Mouse (Mus musculus) stomach, embryonic 14.5 days (tissue): Measurements from ENCODE around the gene Pbx1. TPM values are rescaled to one million over a fixed set of nuclear protein-coding genes. Genes with fewer than 3 reads are reported as not detected.

Experiments used
- ATAC-seq: fragments of 200-750 bp; cut with Nextera tagmentation; 2 replicates; pipeline ENCODE4 v1.8.0; 2017; ENCODE audit warnings: low read depth, moderate TSS enrichment; ENCODE audit not compliant: insufficient number of reproducible peaks, insufficient read depth, low FRiP score
- H3K27ac ChIP-seq: fragments of 300-500 bp; sonication (generic); 2 replicates; pipeline ENCODE4 v1.5.1; 2014; ENCODE audit warnings: mild to moderate bottlenecking, low read length, moderate library complexity, mixed read lengths
- H3K27me3 ChIP-seq: fragments of 300-500 bp; sonication (generic); 2 replicates; pipeline ENCODE4 v1.6.1; 2014; ENCODE audit warnings: low read length, control low read depth, mixed read lengths; ENCODE audit not compliant: control insufficient read depth, insufficient read depth
- H3K36me3 ChIP-seq: fragments of 300-500 bp; sonication (generic); 2 replicates; pipeline ENCODE4 v1.6.1; 2014; ENCODE audit warnings: mild to moderate bottlenecking, control low read depth, low read length, moderate library complexity, mixed read lengths; ENCODE audit not compliant: control insufficient read depth, insufficient read depth
- H3K4me1 ChIP-seq: fragments of 300-500 bp; sonication (generic); 2 replicates; pipeline ENCODE4 v1.6.1; 2014; ENCODE audit warnings: low read length, control low read depth, mixed read lengths; ENCODE audit not compliant: control insufficient read depth, insufficient read depth
- H3K4me2 ChIP-seq: fragments of 300-500 bp; sonication (generic); replicated peaks from 2 replicates; pipeline ENCODE4 v1.6.1; 2014; ENCODE audit warnings: low read depth, low read length, control low read depth
- H3K4me3 ChIP-seq: fragments of 300-500 bp; sonication (generic); 2 replicates; pipeline ENCODE4 v1.5.1; 2014; ENCODE audit warnings: low read depth, low read length, control low read depth
- H3K9ac ChIP-seq: fragments of 300-500 bp; sonication (generic); replicated peaks from 2 replicates; pipeline ENCODE4 v1.6.1; 2014; ENCODE audit warnings: low read depth, mild to moderate bottlenecking, control low read depth, low read length, moderate library complexity, mixed read lengths
- H3K9me3 ChIP-seq: fragments of 300-500 bp; sonication (generic); 2 replicates; pipeline ENCODE4 v1.6.1; 2016; ENCODE audit warnings: low read depth, low read length, control low read depth; ENCODE audit not compliant: control insufficient read depth
- WGBS: fragments of 180-500 bp; shearing (Covaris S2); extraction: QIAGEN DNeasy Blood & Tissue Kit; methylation state at CpG from one replicate; pipeline ENCODE4 v1.1.7; 2014; 5-methylcytosine and 5-hydroxymethylcytosine counted together
- polyA plus RNA-seq: library from polyadenylated mRNA; unstranded; fragments of >200 nt; fragmentation: Nextera tagmentation; extraction: Ambion mirVana; gene quantifications from 2 replicates; pipeline ENCODE4 v1.2.1, GENCODE M21; 2014

Pbx1 gene
- polyA plus RNA-seq, 1 experiment from 2014 or later = 64.1 TPM

DNA sequence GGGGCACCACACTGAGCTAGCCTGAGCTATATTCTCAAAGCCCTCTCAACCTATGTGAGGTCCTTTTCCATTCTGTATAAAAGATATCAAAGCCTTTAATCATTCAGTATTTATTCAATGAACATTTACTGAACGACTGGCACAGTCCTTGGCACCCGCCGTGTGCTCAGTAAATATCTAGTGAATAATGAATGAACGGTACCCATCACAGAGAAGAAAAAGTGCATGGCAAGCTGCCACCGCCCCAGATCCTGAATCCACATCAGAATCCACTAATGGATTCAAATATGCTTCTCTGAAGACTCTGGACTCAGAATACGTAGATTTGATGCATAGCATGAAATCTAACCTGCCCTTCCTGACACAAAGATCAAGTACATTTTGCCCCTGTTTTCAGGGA is 45.9 kb downstream of the Pbx1 start:
- no peak overlapping the region for H3K4me3 ChIP-seq
- ATAC-seq = no peak
- H3K36me3 ChIP-seq = peaks cover 16% of the 10 kb centered on the region
- H3K4me1 ChIP-seq = peaks cover 60% of the 10 kb centered on the region
- H3K4me2 ChIP-seq = no peak overlapping the region
- H3K27ac ChIP-seq = peak overlapping the region; percentile 10; the same call in 1 of the 2 replicates
- 69% methylated on average over 6 of the region's 6 CpGs for WGBS
- H3K9ac ChIP-seq = no peak overlapping the region
- no peaks in the 10 kb centered on the region for H3K9me3 ChIP-seq
- H3K27me3 ChIP-seq = no peaks in the 10 kb centered on the region

DNA sequence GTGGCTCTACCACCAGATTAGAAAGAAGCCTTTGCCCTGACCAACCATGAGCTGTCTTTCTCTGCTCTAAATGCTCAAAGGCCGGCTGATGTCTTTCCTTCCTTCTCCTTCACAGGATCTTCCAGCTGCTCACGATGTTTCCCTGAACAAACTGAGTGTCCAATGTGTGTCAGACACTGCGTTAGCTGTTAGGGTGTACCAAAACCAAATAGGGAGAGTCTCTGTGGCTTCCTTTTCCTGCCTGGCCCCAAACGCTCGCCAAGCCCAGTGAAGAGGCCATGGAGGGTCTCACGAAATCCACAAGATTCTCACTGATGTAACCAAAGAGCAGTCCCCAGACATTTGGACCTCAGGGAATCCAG is 47.5 kb downstream of the Pbx1 start:
- peak overlapping the region; percentile 82 for H3K27ac ChIP-seq
- no peak overlapping the region for H3K4me3 ChIP-seq
- no peak for ATAC-seq
- peaks cover 70% of the 10 kb centered on the region for H3K4me1 ChIP-seq
- 22% methylated on average over 6 of the region's 6 CpGs for WGBS
- no peaks in the 10 kb centered on the region for H3K9me3 ChIP-seq
- no peaks in the 10 kb centered on the region for H3K27me3 ChIP-seq
- peaks cover 4% of the 10 kb centered on the region; the same call in 1 of the 2 replicates for H3K36me3 ChIP-seq
- no peak overlapping the region for H3K4me2 ChIP-seq
- no peak overlapping the region for H3K9ac ChIP-seq

DNA sequence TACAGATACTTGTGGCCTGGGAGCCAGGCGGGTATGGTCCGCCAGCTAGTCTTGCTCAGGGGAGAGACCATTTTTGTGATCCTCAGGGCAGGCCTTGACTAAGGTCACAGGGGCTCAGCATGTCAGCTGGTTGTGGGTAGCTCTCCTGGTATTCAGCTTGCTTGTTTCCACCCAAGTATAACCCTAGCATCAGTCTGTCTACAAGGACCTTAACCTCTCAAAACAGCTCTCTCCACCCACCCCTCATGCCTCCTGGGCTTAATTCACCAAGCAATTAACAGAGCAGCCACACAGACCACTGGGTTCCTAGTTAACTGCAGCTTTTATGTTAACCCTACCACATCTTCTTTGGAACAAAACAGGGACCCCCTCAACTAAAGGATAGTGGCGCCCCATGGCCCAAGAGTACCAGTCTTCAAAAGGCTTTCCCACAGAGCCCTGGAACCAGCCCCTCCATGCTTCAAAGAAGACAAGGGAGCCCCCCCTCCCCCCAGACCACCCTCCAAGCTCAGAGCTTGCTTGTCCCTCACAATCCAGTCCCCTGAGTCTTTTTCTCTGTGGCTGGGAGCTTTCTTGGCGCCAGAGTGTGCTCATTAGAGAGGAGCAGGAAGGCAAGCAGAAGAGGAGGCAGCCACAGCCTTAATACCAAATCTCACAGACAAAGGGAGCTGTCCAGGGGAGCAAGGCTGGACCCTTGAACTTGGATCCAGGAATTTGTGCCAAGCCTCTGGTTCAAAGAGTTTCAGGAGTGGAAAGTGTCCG is 48.1 kb downstream of the Pbx1 start:
- no peak for ATAC-seq
- H3K4me2 ChIP-seq = no peak overlapping the region
- WGBS = 53% methylated on average over 5 of the region's 5 CpGs

DNA sequence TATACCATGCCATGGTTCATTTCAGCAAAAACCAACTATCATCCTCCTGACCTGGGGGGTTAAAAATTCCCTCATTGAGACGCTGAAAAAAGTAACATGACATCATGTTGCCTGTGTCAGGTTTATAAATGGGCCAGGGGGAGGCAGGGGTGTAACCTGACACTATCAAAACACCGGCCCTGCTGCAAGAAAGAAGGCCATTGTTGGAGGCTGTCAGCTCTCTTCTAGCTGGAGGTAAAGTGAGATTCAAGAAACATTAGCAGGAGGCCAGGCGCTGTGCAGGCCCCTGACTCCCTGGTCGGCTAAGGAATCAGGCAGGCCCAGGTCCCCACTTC is 49.3 kb downstream of the Pbx1 start:
- Histone ChIP-seq H3K4me1 (peaks cover 70% of the 10 kb centered on the region), H3K27ac (peak overlapping the region; percentile 82), H3K9ac (no peak overlapping the region; the same call in 1 of the 2 replicates), H3K4me3 (no peak overlapping the region), H3K27me3 (no peaks in the 10 kb centered on the region), H3K36me3 (peaks cover 2% of the 10 kb centered on the region; the same call in 1 of the 2 replicates), H3K4me2 (no peak overlapping the region), H3K9me3 (no peaks in the 10 kb centered on the region)
- peak; percentile 88 for ATAC-seq
- WGBS = 4% methylated on average over 4 of the region's 4 CpGs

More for the DNA sequence above, 48.1 kb downstream of the Pbx1 start:
- no peaks in the 10 kb centered on the region for H3K9me3 ChIP-seq
- H3K4me3 ChIP-seq = no peak overlapping the region
- H3K27ac ChIP-seq = peak overlapping the region; percentile 82
- H3K4me1 ChIP-seq = peaks cover 70% of the 10 kb centered on the region
- H3K9ac ChIP-seq = no peak overlapping the region
- H3K27me3 ChIP-seq = no peaks in the 10 kb centered on the region
- peaks cover 2% of the 10 kb centered on the region; the same call in 1 of the 2 replicates for H3K36me3 ChIP-seq

DNA sequence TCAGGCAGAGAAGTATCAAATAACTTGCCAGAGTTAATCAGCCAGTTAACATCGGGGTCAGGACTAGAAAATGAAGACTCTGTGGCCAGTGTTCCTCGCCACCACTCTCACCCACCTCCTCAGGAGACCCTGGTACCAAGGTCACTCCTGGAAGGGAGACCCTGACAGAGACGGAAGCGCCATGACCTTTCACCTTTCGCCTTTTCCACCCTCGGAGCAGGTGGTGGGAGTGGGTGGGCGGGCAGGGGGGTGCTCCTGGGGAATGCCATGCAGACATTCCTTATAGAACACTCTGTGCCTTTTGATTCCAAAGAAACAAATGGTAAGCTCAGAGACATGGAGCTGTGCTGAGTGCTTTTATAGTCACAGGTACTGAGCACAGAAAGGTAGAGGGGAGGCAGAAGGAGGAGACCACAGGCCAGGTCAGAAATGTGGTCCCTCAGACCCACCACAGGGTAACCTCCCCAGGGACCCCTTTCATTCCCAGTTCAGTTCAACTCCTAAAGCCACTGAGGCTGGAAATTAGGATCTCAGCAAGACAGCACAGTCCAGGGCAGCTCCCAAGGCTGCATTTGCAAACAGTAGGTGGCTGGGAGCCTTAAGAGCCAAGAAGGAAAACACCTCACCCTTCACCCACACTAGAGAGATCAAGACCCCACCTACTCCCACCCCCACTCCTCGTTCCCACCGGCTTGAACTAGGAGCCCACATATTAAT is 49.8 kb downstream of the Pbx1 start:
- WGBS = 27% methylated on average over 9 of the region's 9 CpGs
- no peaks in the 10 kb centered on the region for H3K27me3 ChIP-seq
- peak overlapping the region; percentile 82 for H3K27ac ChIP-seq
- ATAC-seq = peak; percentile 47
- peaks cover 2% of the 10 kb centered on the region; the same call in 1 of the 2 replicates for H3K36me3 ChIP-seq
- no peaks in the 10 kb centered on the region for H3K9me3 ChIP-seq
- no peak overlapping the region for H3K4me3 ChIP-seq
- H3K4me1 ChIP-seq = peaks cover 70% of the 10 kb centered on the region
- H3K9ac ChIP-seq = no peak overlapping the region
- no peak overlapping the region for H3K4me2 ChIP-seq

DNA sequence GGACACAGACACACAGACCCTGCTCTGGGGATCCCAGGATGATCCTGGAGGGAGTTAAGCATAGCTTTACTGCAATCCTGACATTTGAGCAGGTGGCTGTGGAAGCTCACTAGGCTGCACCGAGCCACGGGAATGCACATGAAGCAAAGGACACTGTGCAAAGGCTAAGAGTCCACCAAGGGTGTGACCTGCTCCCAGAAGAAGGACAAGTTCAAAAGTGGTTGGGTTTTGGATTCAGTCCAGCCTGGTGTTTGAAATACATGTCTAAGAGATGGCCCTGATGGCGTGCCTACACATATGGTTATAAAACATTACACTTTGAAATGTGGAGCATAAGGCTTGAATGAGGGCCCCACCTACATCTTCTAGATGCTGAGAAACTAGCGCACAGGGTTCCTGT is 50.6 kb downstream of the Pbx1 start:
- 39% methylated on average over 4 of the region's 4 CpGs for WGBS
- H3K36me3 ChIP-seq = peaks cover 2% of the 10 kb centered on the region; the same call in 1 of the 2 replicates
- H3K27ac ChIP-seq = no peak overlapping the region
- no peaks in the 10 kb centered on the region for H3K9me3 ChIP-seq
- H3K4me3 ChIP-seq = no peak overlapping the region
- no peak for ATAC-seq
- H3K4me1 ChIP-seq = peaks cover 63% of the 10 kb centered on the region
- no peaks in the 10 kb centered on the region for H3K27me3 ChIP-seq
- no peak overlapping the region for H3K9ac ChIP-seq
- H3K4me2 ChIP-seq = no peak overlapping the region

DNA sequence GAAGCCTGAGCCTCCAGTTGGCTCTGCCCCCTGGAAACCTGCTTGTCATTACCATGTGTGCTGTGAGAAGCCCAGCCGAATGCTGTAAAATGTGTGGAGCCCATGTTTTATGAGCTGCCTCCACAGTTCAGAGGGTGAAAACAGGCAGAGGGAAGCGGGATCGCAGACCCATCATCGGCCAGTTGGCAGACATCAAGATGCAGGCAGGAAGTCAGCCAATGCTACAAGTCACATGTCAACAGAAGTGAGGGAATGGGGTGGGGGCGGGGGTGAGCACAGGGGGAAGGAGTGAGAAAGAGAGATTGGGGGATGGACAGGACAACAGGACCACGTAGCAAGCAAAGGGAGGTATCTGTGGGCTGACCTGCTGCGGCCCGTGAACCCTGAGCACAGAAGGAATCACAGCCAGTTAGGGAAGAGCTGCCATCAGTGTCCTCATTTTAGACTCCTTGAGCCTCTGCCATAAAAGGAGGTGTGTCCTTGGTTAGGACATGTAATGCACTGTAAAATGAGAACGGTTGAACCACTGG is 51.8 kb downstream of the Pbx1 start:
- 40% methylated on average over 9 of the region's 9 CpGs for WGBS
- ATAC-seq = no peak
- no peaks in the 10 kb centered on the region for H3K9me3 ChIP-seq
- H3K27ac ChIP-seq = no peak overlapping the region
- H3K4me2 ChIP-seq = no peak overlapping the region
- H3K9ac ChIP-seq = no peak overlapping the region
- H3K4me3 ChIP-seq = no peak overlapping the region
- H3K4me1 ChIP-seq = peaks cover 51% of the 10 kb centered on the region
- peaks cover 2% of the 10 kb centered on the region; the same call in 1 of the 2 replicates for H3K36me3 ChIP-seq
- no peaks in the 10 kb centered on the region for H3K27me3 ChIP-seq

DNA sequence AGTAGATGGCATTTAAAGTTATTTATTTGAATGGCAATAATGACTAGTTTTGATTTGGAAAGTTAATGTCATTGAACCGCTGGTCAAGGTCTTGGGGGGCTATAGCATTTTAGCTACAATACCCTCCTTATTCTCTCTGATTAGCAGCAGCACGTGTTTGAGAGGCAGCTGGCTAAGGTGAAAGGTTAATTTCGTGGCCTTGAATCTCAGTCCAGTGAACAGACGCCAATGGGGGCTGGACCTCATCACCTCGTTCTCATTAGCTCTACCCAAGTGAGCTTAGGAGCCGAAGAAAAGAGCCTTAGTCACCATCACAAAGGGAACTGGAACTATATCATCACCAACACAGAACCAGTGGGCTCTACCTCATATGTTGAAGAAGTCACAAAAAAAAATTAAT is 54.4 kb downstream of the Pbx1 start:
- no peak overlapping the region for H3K4me2 ChIP-seq
- no peak for ATAC-seq
- H3K9ac ChIP-seq = no peak overlapping the region
- H3K27me3 ChIP-seq = no peaks in the 10 kb centered on the region
- no peaks in the 10 kb centered on the region for H3K9me3 ChIP-seq
- H3K4me1 ChIP-seq = peaks cover 26% of the 10 kb centered on the region
- WGBS = 59% methylated on average over 6 of the region's 6 CpGs
- no peak overlapping the region for H3K27ac ChIP-seq
- H3K36me3 ChIP-seq = peaks cover 2% of the 10 kb centered on the region; the same call in 1 of the 2 replicates
- no peak overlapping the region for H3K4me3 ChIP-seq
